Comparison of ENCODE assay signal across 13 mouse cellular contexts in genomic region chr11:108267825-108268224, GRCm38 (mm10).
DNase-seq lines count a peak whose midpoint lies in the region; ATAC-seq and TF ChIP-seq lines count a peak whose summit lies in the region.
"Had no signal": no experiment of that assay in that cellular context is flagged by ENCODE, and none has a peak within 500 bp of the region (broad histone marks: within the 10 kb centered on the region; RNA-seq: fewer than 3 reads in every experiment).

No protein-coding gene starts in this region.

- H3K79me2 ChIP-seq in myocyte (ENCODE audit: control insufficient read depth, insufficient read depth): peaks cover 48% of the 10 kb centered on the region

- TF ChIP-seq POLR2A in myocyte (IDR thresholded peaks at IDR 0.05; ENCODE audit: insufficient read length, low read depth): no peak

- H3K4me3 ChIP-seq in megakaryocyte, embryonic 14.5 days (replicated peaks): peak overlapping the region; percentile 76
- no peak overlapping the region for H3K4me3 ChIP-seq in myocyte
- H3K4me3 ChIP-seq: erythroblast, embryonic 14.5 days had no signal

- peaks cover 65% of the 10 kb centered on the region for H3K36me3 ChIP-seq in megakaryocyte, embryonic 14.5 days (replicated peaks; ENCODE audit: low read length)
- no peaks in the 10 kb centered on the region for H3K36me3 ChIP-seq in myocyte (ENCODE audit: control insufficient read depth, insufficient read depth)

- DNase-seq in frontal cortex, postnatal 25 days (ENCODE audit: low spot score in 2 of 2): no peak
- DNase-seq in gonadal fat pad, adult 2 months (ENCODE audit: low read depth): peak; percentile 55
- DNase-seq in thymus, postnatal 4 days: no peak
- no peak for DNase-seq in urinary bladder, postnatal 10 days (ENCODE audit: low spot score)
- DNase-seq: cerebellum, adult 11 months; liver; midbrain, embryonic 14.5 days; right cerebral cortex, postnatal 4 days had no signal

- peak; percentile 14; the same call in 1 of the 2 replicates for ATAC-seq in frontal cortex, adult (ENCODE audit: low TSS enrichment)
- no peak for ATAC-seq in megakaryocyte, adult 5-6 weeks (ENCODE audit: poor library complexity, severe bottlenecking)

- peak overlapping the region; percentile 68 for H3K4me2 ChIP-seq in myocyte (ENCODE audit: low read depth)

- peaks cover 100% of the 10 kb centered on the region for H3K4me1 ChIP-seq in megakaryocyte, embryonic 14.5 days

- no peak overlapping the region for H3ac ChIP-seq in myocyte (ENCODE audit: control insufficient read depth, insufficient read length)

- H3K27me3 ChIP-seq in megakaryocyte, embryonic 14.5 days (replicated peaks): no peaks in the 10 kb centered on the region
- no peaks in the 10 kb centered on the region for H3K27me3 ChIP-seq in myocyte (ENCODE audit: control insufficient read depth, insufficient read depth, insufficient read length)

- H3K9me3 ChIP-seq in megakaryocyte, embryonic 14.5 days: no peaks in the 10 kb centered on the region

TF ChIP-seq in myocyte, 11 proteins besides CTCF, POLR2A, EP300 and RAD21:
- TF ChIP-seq USF1 (IDR thresholded peaks at IDR 0.05; ENCODE audit: low read depth): peak; percentile 86
- TF ChIP-seq CEBPB (IDR thresholded peaks at IDR 0.05; ENCODE audit: insufficient read depth, poor library complexity, severe bottlenecking): no peak
TF ChIP-seq in myocyte: peak in this region for 1.
